Mouse (Mus musculus): ENCODE measurements around the gene St6galnac6.

DNA sequence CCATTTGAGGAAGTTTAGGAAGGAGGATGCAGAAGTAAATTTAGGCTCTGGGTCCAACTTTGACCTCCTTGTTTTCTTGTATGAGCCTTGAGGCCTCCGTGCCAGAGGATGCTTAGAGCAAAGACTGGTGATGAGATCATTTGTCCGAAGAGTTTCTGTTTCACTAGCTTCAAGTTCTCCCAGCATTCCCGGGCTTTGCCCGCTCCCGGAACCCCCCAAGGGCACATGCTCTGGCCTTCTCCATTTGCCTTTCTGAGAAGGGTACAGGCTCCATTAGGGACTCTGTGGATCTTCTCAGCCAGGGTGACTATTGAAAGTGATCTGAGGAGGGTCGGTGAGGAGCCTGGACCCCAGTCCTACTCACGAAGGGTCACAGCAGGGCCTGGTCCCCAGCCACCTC lies 47.9 kb downstream of the St6galnac6 start:
- no peak for TF ChIP-seq CTCF (IDR thresholded peaks at IDR 0.05; ENCODE audit: low read depth, low read length)
- no peak for TF ChIP-seq POLR2A (IDR thresholded peaks at IDR 0.05; ENCODE audit: extremely low read depth, insufficient read depth, low read length)

Data from liver, adult 2 months (tissue).